In genomic region chr9:21509772-21510688, GRCm38 (mm10) we compare ENCODE assay signal across 8 mouse cellular contexts. TPM values are rescaled to one million over a fixed set of nuclear protein-coding genes. Genes with fewer than 3 reads are reported as not detected.
DNase-seq lines count a peak whose midpoint lies in the region; ATAC-seq lines count a peak whose summit lies in the region.

Gene Tmed1 (minus strand): TSS chr9:21510252.

- H3K27ac ChIP-seq in intestine, embryonic 14.5 days (ENCODE audit: low read depth): peak within 1 kb of the TSS; percentile 92

- peak within 1 kb of the TSS; percentile 55 for H3K9ac ChIP-seq in intestine, embryonic 14.5 days (ENCODE audit: low read length)

- peak; percentile 96 for ATAC-seq in intestine, embryonic 14.5 days (replicated peaks; ENCODE audit: low FRiP score, low TSS enrichment, low read depth)

- DNase-seq in adrenal gland, adult 18-20 months (ENCODE audit: low spot score in 2 of 2): peak; percentile 93 to 94
- peak; percentile 97 for DNase-seq in embryo, embryonic 11 days
- peak; percentile 94 for DNase-seq in gastrocnemius, postnatal 25 days
- DNase-seq in intestine, embryonic 14.5 days (ENCODE audit: low spot score): peak; percentile 99
- DNase-seq in left cerebral cortex, postnatal 14 days (ENCODE audit: low spot score in 2 of 2): peak; percentile 93 to 96
- peak; percentile 95 for DNase-seq in mesoderm, embryonic 11.5 days (ENCODE audit: low read depth, low spot score)
- peak; percentile 94 to 96 for DNase-seq in right cerebral cortex, postnatal 36 days (ENCODE audit: low spot score in 2 of 2)
- peak; percentile 98 for DNase-seq in yolk sac, embryonic 10.5 days (ENCODE audit: low spot score)

- peaks cover 39% of the 10 kb centered on the region for H3K36me3 ChIP-seq in intestine, embryonic 14.5 days (ENCODE audit: control insufficient read depth, insufficient read depth, low read length)

- peak within 1 kb of the TSS; percentile 86 for H3K4me2 ChIP-seq in intestine, embryonic 14.5 days (ENCODE audit: low read length)

- no peaks in the 10 kb centered on the region for H3K27me3 ChIP-seq in intestine, embryonic 14.5 days (replicated peaks; ENCODE audit: control insufficient read depth, insufficient read depth, low read length)

- no peaks in the 10 kb centered on the region for H3K9me3 ChIP-seq in intestine, embryonic 14.5 days (ENCODE audit: control insufficient read depth, low read length)

- intact Hi-C loops in left cerebral cortex, postnatal 14 days (cut with DNase I): no loop called here

- H3K4me3 ChIP-seq in intestine, embryonic 14.5 days (ENCODE audit: low read depth, low read length): peak within 1 kb of the TSS; percentile 60

- WGBS in intestine, embryonic 14.5 days: under 1% methylated on average over 44 of the region's 44 CpGs

- peaks cover 9% of the 10 kb centered on the region for H3K4me1 ChIP-seq in intestine, embryonic 14.5 days (replicated peaks; ENCODE audit: control insufficient read depth, insufficient read depth, low read length)

RNA-seq across cellular contexts. Expression of gene Tmed1, which starts in this region (rescaled TPM):
- 10 to 100 TPM; 25.6 to 28.8 TPM for total RNA-seq in adrenal gland, adult 18-20 months (2021)
- 10 to 100 TPM; 27.6 to 28.1 TPM for total RNA-seq in gastrocnemius, postnatal 25 days (2021)
- 88.4 and 91.0 TPM in 2 replicates for polyA plus RNA-seq in intestine, embryonic 14.5 days (2014; fragmentation: Nextera tagmentation; extraction: Ambion mirVana)
- total RNA-seq in left cerebral cortex, postnatal 14 days (2021): 10 to 100 TPM; 15.7 to 15.8 TPM

Comparison
In these comparisons a context has a peak if more than half of its experiments do, and no peak if none do; other contexts are left out.
1. Peak in every context shown above with its lines: DNase-seq, ATAC-seq, H3K4me3 ChIP-seq and H3K27ac ChIP-seq.